Mouse (Mus musculus): ENCODE results near the gene Ak7.

DNA sequence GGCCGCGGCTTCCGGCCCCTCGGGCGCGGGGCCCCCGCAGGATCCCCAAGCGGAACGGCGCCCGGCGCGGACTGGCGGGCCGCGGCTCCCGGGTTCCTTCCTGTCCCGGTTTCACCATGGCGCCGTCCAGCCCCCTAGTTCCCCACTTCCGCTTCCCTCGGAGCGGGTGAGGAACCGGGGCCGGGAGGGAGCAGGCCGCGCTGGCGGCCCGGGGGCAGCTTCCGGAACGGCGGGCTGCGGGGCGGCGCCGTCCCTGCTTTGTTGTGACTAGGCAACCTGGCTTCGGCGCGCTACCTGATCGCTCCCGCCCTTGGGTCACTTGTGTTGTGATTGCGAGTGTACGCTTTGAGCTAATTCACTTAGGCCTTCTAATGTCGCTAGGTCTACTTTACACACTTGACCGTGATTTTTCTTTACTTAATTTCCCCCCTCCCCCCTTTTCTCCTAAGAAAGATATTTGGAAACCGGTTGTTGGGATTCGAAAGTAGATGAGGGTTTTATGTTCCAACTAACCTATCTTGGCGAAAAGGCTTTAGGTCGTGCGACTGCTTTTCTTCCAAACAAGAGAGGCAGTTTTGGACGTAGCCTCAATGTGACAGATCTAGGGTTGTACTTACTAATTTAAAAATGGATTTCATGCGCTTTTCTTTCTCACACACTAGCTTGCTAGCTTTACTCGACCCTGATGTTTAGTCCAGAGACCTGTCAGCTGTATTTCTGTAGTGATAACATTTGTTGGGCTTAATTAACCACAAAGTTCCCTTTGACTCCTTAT is 79.4 kb downstream of the Ak7 start:
- TF ChIP-seq CTCF (IDR thresholded peaks at IDR 0.05; ENCODE audit: low read depth) = no peak
- TF ChIP-seq EP300 (IDR thresholded peaks at IDR 0.05; ENCODE audit: low read depth) = no peak

All from liver, embryonic 14.5 days (tissue).